Mouse (Mus musculus) 3134 (cell line): ENCODE data around the gene Csgalnact2.

Experiments used
- DNase-seq: peaks from one replicate; pipeline ENCODE4 v3.0.0-alpha.2; 2011; ENCODE audit warnings: low spot score; ENCODE audit not compliant: insufficient read length; ENCODE audit errors: extremely low read depth

The Csgalnact2 gene

DNA sequence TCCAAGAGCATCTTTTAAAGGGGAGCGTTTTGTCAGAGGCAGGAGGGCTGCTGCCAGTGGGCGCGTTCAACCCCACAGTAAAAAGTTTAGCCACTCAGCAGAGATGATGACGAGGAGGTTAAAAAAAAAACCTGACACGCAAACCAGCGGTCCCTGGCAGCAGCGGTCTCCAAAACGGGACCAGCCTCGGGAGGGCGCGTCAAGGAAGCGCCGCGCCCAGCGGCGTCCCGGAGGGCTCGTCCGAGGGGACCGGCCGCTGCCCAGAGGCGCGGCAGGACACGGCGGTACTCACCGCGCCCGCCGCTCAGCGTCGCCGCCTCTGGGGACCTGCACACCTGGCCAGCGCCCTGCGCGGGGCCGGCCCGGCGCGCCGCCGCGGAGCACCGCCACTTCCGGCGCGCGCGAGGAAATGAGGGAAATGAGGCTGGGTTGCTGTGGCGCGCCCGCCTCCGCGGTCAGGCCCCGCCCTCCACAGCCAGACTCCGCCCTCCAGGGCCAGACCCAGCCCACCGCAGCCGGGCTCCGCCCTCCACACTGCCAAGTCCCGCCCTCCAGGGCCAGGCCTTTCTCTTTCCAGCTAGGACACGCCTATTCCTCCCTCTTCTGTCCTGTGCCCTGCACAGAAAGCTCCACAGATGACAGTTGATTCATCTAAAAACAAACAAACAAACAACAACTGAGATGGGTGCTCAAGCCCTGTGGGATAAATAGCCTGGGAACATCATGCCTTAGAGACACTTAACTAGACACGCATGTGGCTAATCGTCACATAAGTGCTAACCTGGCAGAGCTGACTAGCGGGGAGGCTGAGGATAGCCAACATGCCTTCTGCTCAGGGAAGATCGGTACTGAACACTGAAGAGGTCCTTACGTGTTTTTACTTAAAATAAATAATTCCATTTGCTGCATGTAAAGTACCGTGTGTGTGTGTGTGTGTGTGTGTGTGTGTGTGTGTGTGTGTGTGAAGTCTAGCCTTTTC is at the start of gene Csgalnact2:
TSS of gene Csgalnact2 (minus strand) at position 410 of the 979 bp plus-strand sequence.
- peak; percentile 96 for DNase-seq

DNA sequence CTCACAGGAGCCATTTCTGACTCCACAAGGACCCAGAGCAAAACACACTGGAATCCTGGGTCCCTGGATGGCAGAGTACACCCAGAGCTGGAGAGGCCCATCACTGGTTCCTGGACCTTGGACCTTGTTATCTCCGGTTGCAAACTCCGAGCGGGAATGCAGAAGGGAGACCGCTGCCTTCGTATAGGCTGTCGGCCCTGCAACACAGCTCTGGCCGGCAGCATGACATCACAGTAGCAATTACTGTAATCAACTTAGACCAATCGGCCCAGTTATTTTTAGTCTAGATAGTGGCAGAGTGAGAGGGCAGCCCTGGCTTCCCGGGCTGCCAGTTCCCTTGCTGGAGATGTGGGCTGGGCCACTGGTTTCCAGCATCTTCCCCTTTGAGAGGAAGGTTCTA is 49.7 kb upstream of the Csgalnact2 start:
- no peak for DNase-seq

GRCm38 (mm10) chr6:118187285-118187641 is 48.3 kb upstream of the Csgalnact2 start:
- DNase-seq, result no peak

DNA sequence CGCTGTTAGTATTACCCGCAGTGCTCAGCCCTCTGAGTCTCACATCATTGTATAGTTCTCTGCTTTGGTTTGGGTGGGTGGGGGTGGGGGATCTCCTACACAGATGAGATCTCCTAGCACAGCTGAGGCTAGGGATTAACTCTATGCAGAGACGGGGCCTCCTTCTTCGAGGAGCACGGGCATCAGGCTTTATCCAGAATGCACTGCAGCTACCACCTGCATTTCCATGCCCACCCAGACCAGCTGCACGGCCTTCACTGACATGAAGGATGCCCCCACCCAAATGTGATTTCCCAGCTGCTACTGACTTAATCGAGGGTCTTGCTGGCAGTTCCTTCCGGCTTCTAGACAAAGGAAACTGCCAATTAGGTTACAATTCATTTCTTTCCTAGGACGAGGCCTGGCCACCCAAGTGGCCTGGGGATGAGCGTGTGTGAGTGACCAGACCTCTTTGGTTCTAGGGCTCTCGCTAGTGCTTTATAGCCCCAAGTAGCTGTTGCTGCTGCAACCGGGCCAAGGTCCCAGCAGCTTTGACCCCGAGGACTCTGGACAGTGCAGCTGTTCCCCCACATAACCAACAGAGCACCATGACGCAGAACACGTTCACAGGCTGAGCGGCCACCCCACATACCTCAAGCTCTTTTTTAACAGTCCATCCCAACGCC is 47.8 kb upstream of the Csgalnact2 start:
- DNase-seq, result no peak

DNA sequence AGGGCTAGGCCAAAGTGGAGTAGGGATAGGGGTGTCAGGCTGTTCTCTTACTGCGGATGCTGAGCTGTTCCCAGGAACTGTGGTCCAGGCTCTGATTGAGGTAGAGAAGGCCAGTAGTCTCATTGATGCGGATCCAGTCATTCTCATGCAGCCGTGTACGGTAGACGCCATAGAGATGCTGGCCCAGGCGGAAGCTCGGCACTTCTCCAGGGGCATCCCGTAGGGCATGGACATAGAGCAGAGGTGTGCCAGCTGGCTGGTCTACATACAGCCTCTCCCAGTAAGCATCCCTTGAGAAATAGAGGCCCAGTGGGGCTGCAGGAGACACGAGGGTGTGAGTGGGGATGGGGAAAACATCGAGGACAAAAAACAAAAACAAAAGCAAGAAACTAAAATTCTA is 45.2 kb upstream of the Csgalnact2 start:
- DNase-seq, result no peak

DNA sequence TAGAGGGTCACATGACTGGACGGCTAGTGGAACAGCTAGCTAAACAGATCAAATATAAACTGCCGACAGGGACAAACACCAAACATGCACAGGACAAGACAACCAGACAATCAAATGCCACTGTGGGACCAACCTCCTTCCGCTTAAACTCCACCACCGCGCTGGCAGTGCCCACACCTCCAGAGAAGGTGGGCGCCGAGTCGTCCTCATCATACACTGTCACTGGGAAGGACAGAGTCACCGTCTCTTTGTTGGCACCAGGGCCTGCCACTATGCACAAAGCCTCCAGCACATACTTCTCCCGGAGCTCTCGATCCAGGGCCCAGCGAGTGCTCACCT is 41.1 kb upstream of the Csgalnact2 start:
- DNase-seq, result no peak

GRCm38 (mm10) chr6:118179316-118180084 is 40.6 kb upstream of the Csgalnact2 start:
- peak; percentile 55 for DNase-seq

- no peak for DNase-seq
Measured at GRCm38 (mm10) chr6:118173975-118174328, 35.0 kb upstream of the Csgalnact2 start.

- no peak for DNase-seq
Measured at GRCm38 (mm10) chr6:118173251-118173974, 34.5 kb upstream of the Csgalnact2 start.

DNA sequence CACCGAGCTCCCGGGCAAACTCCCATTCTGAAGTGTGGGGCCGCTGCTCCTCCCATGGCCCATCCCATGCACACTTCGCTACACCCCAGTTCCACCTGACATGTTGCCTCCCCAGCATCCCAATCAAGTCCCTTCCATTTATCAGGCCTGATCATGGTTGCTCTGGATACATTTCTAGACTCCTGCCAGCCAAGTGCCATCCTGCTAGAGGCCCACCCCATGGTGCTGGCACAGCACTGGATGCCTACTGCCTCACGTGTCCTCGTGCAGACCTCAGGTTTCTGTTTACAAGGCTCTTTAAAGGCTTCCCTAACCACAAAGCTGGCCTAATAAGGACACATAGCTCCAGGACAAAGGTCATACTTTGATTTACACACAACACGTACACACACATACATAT is 32.4 kb upstream of the Csgalnact2 start:
- DNase-seq, result no peak

GRCm38 (mm10) chr6:118168106-118168505 is 29.2 kb upstream of the Csgalnact2 start:
- no peak for DNase-seq

- DNase-seq, result no peak
Measured at GRCm38 (mm10) chr6:118167013-118167412, 28.1 kb upstream of the Csgalnact2 start.

- no peak for DNase-seq
Measured at GRCm38 (mm10) chr6:118165516-118165915, 26.6 kb upstream of the Csgalnact2 start.

DNA sequence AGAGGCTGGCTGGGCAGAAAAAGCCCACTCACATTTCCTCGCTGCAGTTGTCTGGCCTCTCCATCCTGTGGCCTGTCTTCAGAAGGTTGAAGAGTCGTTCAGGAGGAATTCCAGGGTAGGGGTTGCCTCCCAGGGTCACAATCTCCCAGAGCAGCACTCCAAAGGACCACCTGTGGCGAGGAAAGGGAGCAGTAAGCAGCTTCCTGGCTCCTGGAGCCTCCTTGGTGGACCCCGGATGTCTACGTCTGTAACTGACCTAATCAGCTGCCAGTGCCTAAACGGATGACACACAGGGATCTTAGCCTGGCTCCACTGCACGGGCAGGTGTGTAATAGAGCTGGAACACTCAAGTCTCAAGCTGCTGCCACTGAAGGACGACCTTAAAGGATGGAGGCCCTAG is 25.8 kb upstream of the Csgalnact2 start:
- no peak for DNase-seq

GRCm38 (mm10) chr6:118163086-118163485 is 24.1 kb upstream of the Csgalnact2 start:
- no peak for DNase-seq

DNA sequence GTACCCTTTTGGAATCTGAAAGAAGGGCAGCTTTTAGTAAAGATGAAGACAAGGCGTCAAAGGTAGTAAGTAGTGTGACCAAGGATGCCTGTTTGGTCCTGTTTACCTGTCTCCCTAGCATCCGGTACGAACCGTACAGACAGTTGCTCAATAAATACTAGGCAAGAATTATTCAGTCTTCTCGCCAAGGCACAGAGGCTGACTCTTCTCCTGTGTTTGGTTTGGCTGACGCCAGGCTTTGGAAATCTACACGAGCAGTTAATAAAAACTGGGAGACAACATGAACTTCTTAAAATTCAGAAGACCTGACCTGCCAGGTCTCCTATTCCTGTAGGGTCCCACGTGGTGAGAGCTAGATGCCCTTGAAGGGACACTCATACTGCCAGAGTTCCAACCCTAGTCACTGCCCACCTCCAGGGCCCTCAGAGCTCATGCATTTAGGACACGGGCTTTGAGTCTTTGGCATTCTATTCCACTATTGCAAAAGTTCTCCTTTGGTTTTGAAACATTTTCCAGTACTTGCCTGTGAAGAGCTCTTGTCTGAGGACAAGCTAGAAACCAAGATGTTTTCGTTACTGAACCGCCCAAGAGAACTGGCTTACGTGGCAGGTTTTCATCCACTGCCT is 23.6 kb upstream of the Csgalnact2 start:
- no peak for DNase-seq

DNA sequence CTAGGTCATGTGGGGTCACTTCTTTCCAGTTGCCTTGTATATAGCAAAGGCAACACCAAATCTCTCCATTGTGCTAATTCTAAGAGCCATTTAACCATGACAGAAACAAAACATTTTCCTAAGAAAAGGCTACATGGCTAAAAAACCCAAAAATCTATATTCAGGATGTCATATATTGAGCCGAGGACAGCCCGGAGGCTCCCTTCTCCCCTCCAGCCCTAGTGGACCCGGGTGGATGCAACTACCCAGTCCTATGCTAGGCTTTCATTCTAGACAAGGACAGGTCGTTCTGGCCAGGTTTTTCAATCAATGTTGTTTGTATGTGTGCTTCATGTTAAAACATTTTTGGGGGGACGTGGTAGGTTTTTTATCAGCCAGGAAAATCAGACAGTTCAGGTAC is 14.2 kb upstream of the Csgalnact2 start:
- no peak for DNase-seq

DNA sequence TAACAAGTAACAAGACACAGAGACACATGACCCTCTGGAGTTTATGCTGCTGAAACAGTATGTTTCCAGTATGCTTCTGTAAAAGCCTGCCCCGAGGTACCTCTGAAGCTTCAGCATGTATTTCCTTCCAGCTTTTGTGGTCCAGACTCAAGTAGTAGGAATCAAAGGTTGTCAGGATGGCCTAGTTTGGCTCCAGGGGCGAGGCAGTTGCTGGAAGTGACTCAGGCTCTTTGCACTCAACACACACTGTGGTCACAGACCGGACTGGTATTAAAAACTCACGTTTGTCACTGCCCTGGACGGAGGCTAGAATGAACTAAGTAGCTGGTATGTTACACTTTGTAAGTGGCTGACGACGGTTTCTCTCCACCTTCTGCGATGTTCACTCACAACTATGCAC is 12.0 kb upstream of the Csgalnact2 start:
- DNase-seq, result peak; percentile 29

GRCm38 (mm10) chr6:118150538-118150937 is 11.6 kb upstream of the Csgalnact2 start:
- DNase-seq, result no peak

GRCm38 (mm10) chr6:118150128-118150527 is 11.2 kb upstream of the Csgalnact2 start:
- no peak for DNase-seq
